Comparison of ENCODE assay signal across 19 mouse cellular contexts in the genomic region with DNA sequence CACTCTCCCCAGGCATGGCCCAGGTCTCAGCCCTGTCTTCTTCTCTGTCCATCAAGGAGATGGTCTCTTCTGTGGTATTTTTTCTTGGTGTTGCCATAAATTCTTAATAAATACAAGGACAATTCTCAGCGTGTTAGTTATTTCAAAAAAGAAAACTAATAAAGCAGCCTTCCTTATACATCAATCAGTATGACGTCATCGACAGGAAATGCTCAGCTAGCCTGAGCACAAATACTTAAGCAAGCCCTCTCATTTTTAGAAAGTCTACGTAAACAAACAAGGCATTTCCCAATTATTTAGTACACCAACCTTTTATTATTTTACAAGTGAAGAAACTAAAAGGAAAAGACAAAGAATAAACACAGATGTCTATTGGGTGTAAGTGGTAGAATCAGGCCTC.
A peak's percentile ranks its signal among the peaks of the same experiment; 100 is the strongest.
DNase-seq lines count a peak whose midpoint lies in the region; ATAC-seq lines count a peak whose summit lies in the region.
"Had no signal": no experiment of that assay in that cellular context is flagged by ENCODE, and none has a peak within 500 bp of the region (broad histone marks: within the 10 kb centered on the region; RNA-seq: fewer than 3 reads in every experiment).

No protein-coding gene starts in this region.

- DNase-seq in heart, adult 11 months, result peak; percentile 35
- no peak for DNase-seq in heart, postnatal 4 days
- peak; percentile 51 for DNase-seq in CD4-positive helper T cell, adult 2 months (ENCODE audit: low read depth, low spot score)
- DNase-seq in naive thymus-derived CD4-positive, alpha-beta T cell, adult 2 months (ENCODE audit: low read depth), result peak; percentile 44
- no peak for DNase-seq in liver
- DNase-seq in lung, adult 18-20 months, result no peak
- DNase-seq: adrenal gland, postnatal 10 days; adrenal gland, postnatal 36 days; cerebellum, adult 18-20 months; cerebellum, adult 9-10 months; cerebellum, postnatal 14 days; forebrain, postnatal 0 days; gastrocnemius, adult 2 months; gastrocnemius, postnatal 14 days; heart, adult 18-20 months; heart, postnatal 10 days; heart, postnatal 36 days had no signal

- ATAC-seq in activated CD4-positive, CD25-positive, alpha-beta regulatory T cell, adult 4 months, result peak; percentile 83
- ATAC-seq: forebrain, embryonic 14.5 days; forebrain, postnatal 0 days had no signal

Comparison
In these comparisons a context has a peak if more than half of its experiments do, and no peak if none do; other contexts are left out.
1. DNase-seq: peak in heart, adult 11 months (single experiment), CD4-positive helper T cell, adult 2 months (single experiment) and naive thymus-derived CD4-positive, alpha-beta T cell, adult 2 months (single experiment); none in heart, postnatal 4 days (single experiment), liver (single experiment) and lung, adult 18-20 months (0 of 2).